Mouse (Mus musculus): Measurements from ENCODE around the gene Tube1. TPM values are rescaled to one million over a fixed set of nuclear protein-coding genes. Genes with fewer than 3 reads are reported as not detected.

The Tube1 gene
- 1 to 10 TPM; 2.3 to 2.4 TPM for total RNA-seq (2021)
- long read RNA-seq, experiment 1, partial matches to known transcripts, result 1 of 6 reads
- long read RNA-seq, experiment 1, other reads (novel, unspliced or antisense), result 1 of 6 reads
- long read RNA-seq, experiment 2, partial matches to known transcripts, result 1 of 2 reads
- long read RNA-seq, experiment 2, other reads (novel, unspliced or antisense), result 0 of 2 reads

GRCm38 (mm10) chr10:39133462-39134310 lies at the start of gene Tube1, which contains the start of gene Fam229b:
Gene Tube1, plus strand, starts transcription at chr10:39133976.
Gene Fam229b, minus strand, starts transcription at chr10:39133914.
- DNase-seq, result peak; percentile 92

GRCm38 (mm10) chr10:39096981-39097380 lies 36.8 kb upstream of the Tube1 start:
- peak; percentile 50 for DNase-seq

GRCm38 (mm10) chr10:39098746-39099145 lies 35.0 kb upstream of the Tube1 start:
- DNase-seq, result no peak

GRCm38 (mm10) chr10:39104803-39105449 lies 28.9 kb upstream of the Tube1 start:
- DNase-seq, result no peak

DNA sequence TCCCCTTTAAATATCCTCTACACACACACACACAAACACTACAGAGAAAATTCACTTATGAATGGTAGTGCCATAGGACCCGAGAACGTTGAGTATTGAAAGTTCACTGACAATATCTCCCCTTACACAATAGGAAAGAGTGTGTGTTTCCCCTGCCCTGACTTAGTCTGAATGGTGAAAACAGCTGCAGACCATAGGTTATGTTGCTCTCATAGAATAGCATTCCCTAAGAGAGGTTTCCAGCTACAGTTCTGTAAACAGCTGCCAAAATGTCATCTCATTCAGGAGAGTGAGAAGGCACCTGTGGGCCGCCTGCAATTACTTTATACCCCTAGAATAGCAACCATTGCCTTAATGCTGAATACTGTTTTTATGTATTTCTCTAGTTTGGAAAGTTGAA lies 27.4 kb upstream of the Tube1 start:
- DNase-seq, result no peak

- DNase-seq, result no peak
These were observed 26.8 kb upstream of the Tube1 start for GRCm38 (mm10) chr10:39106935-39107334.

GRCm38 (mm10) chr10:39108837-39109488 lies 24.8 kb upstream of the Tube1 start:
- no peak for DNase-seq

DNA sequence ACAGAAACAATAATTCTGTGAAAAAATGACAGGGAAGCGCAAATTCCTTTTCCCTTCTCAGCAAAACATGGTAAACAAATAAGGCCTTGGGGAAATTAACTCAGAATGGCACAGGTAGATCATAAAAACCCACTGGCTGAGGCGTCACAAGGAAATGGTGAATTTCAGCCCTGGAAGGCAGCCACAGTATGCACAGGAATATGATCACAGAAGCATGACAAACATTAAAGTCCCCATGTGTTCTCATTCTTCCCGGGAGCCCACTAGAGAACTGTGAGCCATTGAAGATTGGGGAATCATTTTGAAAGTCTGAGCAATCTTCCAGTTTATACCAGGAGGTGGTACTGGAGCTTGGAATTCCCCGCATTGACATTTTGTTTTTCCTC lies 24.3 kb upstream of the Tube1 start:
- no peak for DNase-seq

DNA sequence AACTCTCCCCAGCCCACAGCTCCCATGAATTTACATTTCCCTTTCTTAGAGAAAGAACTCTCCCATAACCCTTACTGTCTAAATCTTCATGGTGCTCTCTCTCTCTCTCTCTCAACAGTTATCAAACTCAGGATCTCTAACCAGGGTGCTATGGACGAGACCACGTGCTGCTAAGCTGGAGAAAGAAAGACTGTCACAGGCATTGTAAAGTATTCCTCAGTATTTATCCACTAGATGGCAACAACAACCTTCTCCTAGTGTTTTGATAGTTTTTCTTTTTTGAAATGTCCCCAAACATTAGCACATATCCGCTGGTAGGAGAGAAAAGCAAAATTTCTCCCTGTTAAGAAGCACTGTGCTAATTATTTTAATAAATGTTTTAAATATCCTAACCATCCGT lies 12.4 kb upstream of the Tube1 start:
- no peak for DNase-seq

DNA sequence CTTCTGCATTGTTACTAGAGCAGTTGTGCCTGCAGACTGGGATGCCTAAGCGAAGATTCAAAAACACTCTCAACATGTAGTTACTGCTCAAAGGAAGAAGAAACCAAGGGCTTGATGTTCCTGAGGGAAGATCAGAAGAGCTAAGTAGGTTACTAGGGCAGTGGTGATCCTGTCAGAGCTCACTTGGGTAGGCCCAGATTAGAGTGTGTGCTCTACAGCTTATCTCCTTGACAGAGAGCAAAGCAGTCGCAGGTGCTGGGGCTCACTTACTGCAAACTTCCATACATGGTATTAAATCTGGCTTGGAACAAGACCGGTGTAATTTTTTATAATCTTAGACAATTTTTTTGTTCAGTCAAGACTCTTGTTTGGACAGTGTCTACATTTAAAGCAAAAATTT lies 4.0 kb downstream of the Tube1 start:
- DNase-seq, result no peak

GRCm38 (mm10) chr10:39138761-39139160 lies 5.0 kb downstream of the Tube1 start:
- no peak for DNase-seq

- DNase-seq, result no peak
These were observed 7.1 kb downstream of the Tube1 start for GRCm38 (mm10) chr10:39140843-39141242.

GRCm38 (mm10) chr10:39141401-39141800 lies 7.6 kb downstream of the Tube1 start:
- no peak for DNase-seq

GRCm38 (mm10) chr10:39142216-39142615 lies 8.4 kb downstream of the Tube1 start:
- DNase-seq, result no peak

DNA sequence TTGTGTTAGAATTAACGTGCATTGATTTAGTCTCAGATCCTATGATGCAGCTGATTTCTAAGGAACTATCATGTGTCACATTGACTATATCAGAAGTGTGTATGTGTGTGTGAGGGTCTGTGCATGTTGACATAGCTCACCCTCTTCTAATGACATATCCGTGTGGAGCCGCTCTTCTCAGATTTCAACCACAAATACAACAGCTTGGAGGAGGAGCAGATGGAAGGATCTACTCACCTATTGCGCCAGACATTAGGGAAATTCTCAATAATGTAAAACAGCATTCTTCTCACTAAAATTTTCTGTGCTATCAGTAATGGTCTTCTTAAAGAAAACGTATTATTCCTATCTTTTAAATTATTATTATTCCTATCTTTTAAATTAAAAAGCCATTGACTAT lies 22.9 kb downstream of the Tube1 start:
- DNase-seq, result no peak

- DNase-seq, result no peak
These were observed 23.5 kb downstream of the Tube1 start for GRCm38 (mm10) chr10:39157321-39157720.

- no peak for DNase-seq
These were observed 24.5 kb downstream of the Tube1 start for GRCm38 (mm10) chr10:39158306-39158705.

DNA sequence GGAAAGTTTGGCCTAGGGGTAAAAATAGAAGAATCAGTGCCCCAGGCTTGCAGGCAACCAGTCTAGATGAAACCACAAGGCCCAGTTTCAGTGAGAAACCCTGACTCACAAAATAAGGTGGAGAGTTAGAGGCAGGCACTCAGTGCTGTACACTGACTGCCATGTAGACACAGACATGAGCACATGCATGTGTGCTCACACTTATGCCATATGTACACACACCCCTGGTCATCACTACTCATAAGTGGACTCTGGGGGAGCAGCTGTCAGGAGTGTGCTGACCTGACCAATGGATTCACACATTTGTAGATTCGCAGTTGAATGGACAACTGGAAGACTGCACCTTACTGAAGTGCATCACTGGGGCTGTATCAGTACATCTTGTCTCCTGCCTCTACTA lies 27.6 kb downstream of the Tube1 start:
- no peak for DNase-seq

DNA sequence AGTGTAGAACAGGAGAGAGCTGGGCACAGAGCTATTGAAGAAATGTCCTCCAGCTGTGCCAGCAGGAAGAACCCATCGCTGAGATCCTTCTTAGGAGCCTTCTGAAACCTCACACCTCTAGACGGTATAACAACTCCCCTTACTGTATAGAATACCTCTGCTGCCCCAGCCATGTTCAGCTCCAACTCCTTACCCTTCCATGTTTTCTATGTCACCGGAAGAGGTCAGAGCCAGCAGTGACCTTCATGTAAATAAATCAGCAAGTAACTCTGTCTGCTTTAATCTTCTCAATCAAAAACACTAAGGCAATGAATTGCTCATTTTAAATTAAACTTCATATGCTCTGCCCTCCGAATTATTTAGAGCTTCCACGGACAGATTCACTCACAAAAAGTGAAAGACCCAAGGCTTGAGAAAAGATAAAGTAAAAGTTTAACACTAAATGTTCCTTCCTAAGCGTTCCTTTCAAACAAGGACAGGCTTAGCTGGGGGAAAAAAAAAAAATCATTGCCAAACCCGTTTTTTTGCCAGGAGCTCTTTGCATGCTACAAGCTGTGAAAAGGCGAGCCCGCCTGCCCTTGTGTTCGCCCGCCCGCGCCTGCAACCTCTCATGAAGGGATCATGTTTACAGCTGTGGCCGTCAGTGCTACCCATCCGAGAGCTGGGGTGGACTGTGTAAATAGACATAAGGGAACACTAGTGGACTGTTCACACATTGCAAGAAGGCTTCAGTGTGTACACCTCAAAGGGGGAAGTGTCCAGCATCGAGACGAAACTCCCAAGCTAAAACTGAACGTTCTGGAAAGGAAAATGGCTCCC lies 29.1 kb downstream of the Tube1 start:
- DNase-seq, result peak; percentile 54

DNA sequence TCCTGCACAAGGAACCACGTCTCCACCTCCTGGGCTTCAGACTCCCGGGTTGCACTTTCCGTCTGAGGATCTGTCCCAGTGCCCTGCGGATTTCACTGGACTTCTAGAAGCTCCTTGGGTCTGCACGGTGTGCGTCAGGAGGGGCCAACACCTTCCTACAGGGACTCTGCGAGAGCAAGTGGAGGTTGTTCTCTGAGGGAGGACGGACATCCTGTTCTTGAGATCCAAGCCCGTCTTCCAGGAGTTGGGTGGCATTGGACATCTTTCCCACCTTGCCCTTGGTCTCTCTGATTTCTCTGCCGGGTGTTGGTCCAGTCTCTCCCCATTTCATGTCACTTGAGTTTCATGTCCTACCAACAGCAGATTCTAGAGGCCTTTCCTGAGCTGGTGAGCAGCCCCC lies 29.9 kb downstream of the Tube1 start, which contains the start of gene Ccn6:
TSS of gene Ccn6 (minus strand) at position 101 of the 400 bp plus-strand sequence.
- no peak for DNase-seq

- peak; percentile 33 for DNase-seq
These were observed 31.9 kb downstream of the Tube1 start for GRCm38 (mm10) chr10:39165632-39166115.

- no peak for DNase-seq
These were observed 33.8 kb downstream of the Tube1 start for GRCm38 (mm10) chr10:39167611-39168010.
